Mouse (Mus musculus) G1E (cell line): ENCODE data around the gene Alg12.

Experiments used
- CTCF ChIP-seq: IDR thresholded peaks from 2 replicates; pipeline ENCODE4 v1.5.1; 2012; ENCODE audit warnings: low read depth, low read length, inconsistent platforms, mixed read lengths
- POLR2AphosphoS5 ChIP-seq: IDR thresholded peaks from 2 replicates; pipeline ENCODE4 v1.6.1; 2012; ENCODE audit warnings: low read depth, low read length, inconsistent platforms; ENCODE audit not compliant: insufficient replicate concordance

DNA sequence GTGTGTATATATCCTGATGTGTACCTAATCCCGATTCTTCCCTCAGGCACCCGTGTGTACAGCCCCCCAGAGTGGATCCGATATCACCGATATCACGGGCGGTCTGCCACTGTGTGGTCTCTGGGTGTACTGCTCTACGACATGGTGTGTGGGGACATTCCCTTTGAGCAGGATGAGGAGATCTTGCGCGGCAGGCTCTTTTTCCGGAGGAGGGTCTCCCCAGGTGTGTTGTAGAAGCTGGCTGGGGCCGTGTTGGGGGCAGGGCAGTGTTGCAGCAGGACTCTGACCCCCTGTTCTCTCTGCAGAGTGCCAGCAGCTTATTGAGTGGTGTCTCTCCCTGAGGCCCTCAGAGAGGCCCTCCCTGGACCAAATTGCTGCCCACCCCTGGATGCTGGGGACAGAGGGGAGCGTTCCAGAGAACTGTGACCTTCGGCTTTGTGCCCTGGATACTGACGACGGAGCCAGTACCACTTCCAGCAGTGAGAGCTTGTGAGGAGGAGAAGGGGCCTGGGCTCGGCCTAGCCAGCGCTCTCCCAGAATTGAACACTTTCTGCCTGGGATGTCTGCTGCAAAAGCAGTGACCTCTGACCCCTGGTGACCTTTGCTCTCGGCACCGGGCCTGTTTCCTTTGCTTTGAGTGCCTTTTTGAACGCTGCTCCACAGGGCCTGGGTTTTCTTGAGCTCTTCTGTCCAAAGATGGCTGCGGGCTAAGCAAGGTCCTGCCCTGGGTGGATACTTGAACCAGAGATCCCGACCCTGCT, 45.3 kb upstream of the Alg12 start:
- TF ChIP-seq POLR2AphosphoS5 (no peak), CTCF (no peak)
